Mouse (Mus musculus) c-Kit-positive CD71-negative TER-119-negative erythroid progenitor cells, embryonic 14.5 days (primary cell): Measurements from ENCODE around the gene 2410002F23Rik.
"Not testable (repeated sequence)": the region's sequence is repeated elsewhere in the genome, so short reads cannot be mapped to it uniquely, and the experiment has no call there.

Experiments used
- DNase-seq: peaks from one replicate; pipeline ENCODE4 v3.0.0-alpha.2; 2013; ENCODE audit warnings: low read depth

The 2410002F23Rik gene

GRCm38 (mm10) chr7:44246055-44246983 lies at the start of gene 2410002F23Rik, which contains the start of gene 1700028J19Rik:
2410002F23Rik (plus strand) TSS chr7:44246722.
1700028J19Rik (minus strand) TSS chr7:44246695.
- peak; percentile 68 for DNase-seq

- no peak for DNase-seq
Observed at GRCm38 (mm10) chr7:44197891-44198290, 48.6 kb upstream of the 2410002F23Rik start, which contains the start of gene Klk1b3. Klk1b3 (plus strand) TSS chr7:44198191.

GRCm38 (mm10) chr7:44207135-44207534 lies 39.4 kb upstream of the 2410002F23Rik start, which contains the start of gene Klk1b4:
Klk1b4 (plus strand) TSS chr7:44207435.
- not testable (repeated sequence) for DNase-seq

- DNase-seq = no peak
Observed at GRCm38 (mm10) chr7:44208307-44208706, 38.2 kb upstream of the 2410002F23Rik start.

- no peak for DNase-seq
Observed at GRCm38 (mm10) chr7:44215645-44216044, 30.9 kb upstream of the 2410002F23Rik start, which contains the start of gene Klk1b5. Klk1b5 (plus strand) TSS chr7:44215945.

DNA sequence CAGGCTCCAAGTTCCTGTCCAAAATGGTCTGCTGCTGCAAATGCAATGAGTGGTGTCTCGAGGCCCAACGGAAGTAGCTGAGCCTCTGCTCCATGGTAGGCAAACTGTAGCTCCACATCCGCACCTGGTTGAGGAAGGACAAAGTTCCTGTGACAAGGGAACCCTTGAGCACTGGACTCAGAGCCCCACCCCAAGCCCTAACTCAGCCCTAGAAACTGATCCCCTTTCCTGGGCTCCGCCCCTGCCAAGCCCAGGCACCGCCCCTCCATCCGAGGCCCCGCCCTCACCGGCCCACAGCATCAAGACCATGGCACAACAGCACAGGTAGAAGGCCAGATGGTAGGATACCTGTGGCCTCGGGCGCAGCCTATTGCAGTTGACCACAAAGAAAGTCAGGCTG lies 24.9 kb upstream of the 2410002F23Rik start:
- DNase-seq = not testable (repeated sequence)

GRCm38 (mm10) chr7:44222335-44222734 lies 24.2 kb upstream of the 2410002F23Rik start:
- DNase-seq = not testable (repeated sequence)

DNA sequence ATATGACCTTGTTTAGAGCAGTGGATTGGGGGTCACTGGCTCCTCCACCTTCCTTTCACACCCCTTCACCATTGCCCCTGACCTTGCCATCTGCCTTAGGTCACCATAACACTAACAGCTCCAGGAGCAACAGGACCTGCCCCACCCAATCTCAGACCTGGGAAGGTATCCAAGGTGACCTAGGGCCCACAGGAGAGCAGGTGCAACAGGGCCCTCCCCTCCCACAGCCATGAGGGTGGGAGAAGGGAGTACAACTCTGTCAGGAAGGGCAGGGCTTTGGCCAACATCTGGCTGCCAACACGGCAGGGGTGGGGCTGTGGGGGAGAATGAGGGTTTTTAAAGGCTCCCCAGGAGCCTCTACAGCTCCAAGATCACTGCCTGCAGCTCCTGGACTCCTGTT lies 21.4 kb upstream of the 2410002F23Rik start, which contains the start of gene Klk1:
Gene Klk1 (plus strand): TSS at position 285 of the 400 bp plus-strand sequence.
- DNase-seq = no peak

DNA sequence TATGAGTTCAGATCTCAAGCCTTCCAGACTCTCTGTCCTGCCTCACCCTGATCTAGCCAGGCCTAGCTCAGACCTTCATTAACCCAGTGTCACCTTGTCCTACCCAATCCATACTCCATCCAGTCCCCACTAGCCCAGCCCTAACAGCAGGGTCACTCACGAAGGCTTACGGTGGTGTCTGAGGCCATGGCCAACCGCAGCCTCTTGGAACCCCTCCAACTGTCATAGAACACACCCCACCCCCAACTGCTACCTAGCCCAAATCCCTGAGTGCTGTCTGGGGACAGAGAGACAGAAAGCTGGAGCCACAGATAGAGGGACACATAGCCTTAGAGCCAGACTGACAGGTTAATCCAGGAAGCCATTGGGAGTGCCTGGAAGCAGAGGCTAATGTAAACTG lies 10.6 kb upstream of the 2410002F23Rik start, which contains the start of gene Gm36864:
Gene Gm36864 (plus strand): TSS at position 269 of the 400 bp plus-strand sequence.
- no peak for DNase-seq

DNA sequence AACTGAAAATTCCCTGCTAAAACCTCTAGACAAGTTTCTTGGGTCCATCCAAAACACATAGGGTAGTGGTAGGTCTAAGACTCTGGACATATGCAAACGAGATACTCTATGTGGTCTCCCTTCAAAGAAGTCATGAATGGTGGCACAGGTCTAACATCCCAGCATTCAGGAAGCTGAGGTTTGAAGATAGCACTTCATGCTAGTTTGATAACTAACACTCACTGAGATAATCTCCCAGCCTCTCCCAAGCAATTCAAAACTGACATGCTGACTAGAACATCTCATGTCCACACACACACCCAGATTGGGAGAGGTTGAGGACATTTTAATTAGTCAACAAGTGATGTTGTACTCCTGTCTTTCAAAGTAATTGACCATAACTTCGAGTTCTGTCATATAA lies 6.6 kb upstream of the 2410002F23Rik start:
- no peak for DNase-seq

GRCm38 (mm10) chr7:44240712-44241111 lies 5.8 kb upstream of the 2410002F23Rik start:
- no peak for DNase-seq

- DNase-seq = no peak
Observed at GRCm38 (mm10) chr7:44241163-44241562, 5.4 kb upstream of the 2410002F23Rik start.

DNA sequence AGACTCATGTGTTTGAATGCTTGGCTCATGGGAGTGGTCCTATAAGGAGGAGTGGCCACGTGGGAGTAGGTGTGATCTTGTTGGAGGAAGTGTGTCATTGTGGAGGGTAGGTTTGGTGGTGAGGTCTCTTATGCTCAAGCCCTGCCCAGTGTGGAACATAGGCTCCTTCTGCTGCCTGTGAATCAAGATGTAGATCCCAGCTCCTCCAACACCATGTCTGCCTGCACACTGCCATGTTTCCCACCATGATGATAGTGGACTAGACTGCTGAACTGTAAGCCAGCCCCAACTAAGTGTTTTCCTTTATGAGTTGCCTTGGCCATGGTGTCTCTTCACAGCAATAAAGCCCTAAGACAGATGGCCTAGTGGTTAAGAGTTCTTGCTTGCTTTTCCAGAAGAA lies 2.4 kb upstream of the 2410002F23Rik start:
- no peak for DNase-seq

GRCm38 (mm10) chr7:44246984-44247470 lies 505 bp downstream of the 2410002F23Rik start:
- peak; percentile 39 for DNase-seq

- no peak for DNase-seq
Observed at GRCm38 (mm10) chr7:44247971-44248370, 1.4 kb downstream of the 2410002F23Rik start.

DNA sequence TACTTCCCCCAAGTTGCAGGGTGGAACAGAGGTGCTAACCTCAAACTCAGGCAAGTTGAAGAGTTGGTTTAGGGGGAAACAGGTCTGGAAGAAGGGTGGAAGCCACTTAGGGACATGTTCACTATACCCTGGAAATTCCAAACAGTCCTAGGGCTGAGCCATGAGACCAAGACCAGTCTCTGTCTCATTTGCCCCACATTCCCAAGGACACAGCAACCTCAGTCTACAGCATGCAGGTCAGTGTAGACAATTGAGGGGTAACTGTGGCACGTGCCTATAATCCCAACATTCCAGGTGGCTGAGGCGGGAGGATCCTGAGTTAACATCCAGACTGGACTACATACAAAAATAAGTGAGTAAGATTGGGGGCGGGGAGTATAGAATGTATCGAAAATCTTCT lies 2.7 kb downstream of the 2410002F23Rik start:
- no peak for DNase-seq

DNA sequence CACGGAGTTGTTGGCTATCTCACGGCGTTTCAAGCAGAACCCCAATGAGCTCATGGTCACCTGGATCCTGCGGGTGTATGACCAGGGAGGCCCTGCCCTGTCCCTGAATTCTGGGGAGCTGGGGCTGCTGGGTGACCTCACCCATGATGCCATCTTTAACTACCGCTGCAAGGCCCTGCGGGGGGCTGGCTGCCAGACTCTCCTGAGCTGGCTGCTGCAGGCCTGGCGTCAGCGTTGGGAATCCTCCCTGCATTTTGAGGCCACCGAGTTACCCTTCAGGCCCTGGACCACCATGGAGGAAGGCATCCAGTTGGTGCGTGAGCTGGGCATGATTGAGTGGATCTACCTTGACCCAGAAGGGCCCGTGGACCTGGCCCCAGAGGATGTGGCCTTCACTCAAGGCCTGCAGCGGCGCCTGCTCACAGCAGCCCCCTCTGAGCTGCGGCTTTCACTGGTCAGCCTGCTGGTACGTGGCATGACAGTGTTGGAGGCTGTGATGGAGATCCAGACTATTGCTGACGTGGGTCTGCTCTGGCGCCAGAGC lies 4.3 kb downstream of the 2410002F23Rik start:
- DNase-seq = not testable (repeated sequence)

DNA sequence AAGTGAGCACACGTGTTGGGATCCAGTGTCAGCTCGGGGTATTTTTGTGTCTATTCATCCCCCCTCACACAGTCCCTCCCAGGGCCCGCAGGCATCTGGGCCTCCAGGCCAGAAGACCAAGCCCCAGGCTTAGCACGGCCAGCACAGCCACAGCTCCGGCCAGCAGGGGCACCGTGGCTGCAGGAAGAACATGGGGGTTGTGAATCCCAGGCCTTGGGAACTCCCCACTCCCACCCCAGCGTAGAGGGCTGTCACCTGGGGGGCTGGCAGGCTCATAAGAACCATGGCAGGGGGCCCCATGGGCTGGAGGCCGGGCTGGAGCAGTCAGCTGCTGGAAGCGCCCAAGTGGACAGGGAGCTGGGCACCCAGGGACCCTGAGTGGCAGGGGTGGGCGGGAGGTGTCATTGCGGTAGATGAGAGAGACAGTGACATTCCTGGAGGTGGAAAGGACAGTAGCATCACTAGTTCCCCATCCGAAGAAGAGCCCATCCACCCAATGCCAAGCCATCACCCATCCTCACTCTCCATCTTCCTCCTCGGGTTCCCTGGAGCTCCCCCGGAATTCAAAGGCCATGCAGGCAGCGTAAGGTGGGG lies 6.6 kb downstream of the 2410002F23Rik start:
- DNase-seq = no peak

GRCm38 (mm10) chr7:44254930-44255329 lies 8.4 kb downstream of the 2410002F23Rik start:
- DNase-seq = no peak

DNA sequence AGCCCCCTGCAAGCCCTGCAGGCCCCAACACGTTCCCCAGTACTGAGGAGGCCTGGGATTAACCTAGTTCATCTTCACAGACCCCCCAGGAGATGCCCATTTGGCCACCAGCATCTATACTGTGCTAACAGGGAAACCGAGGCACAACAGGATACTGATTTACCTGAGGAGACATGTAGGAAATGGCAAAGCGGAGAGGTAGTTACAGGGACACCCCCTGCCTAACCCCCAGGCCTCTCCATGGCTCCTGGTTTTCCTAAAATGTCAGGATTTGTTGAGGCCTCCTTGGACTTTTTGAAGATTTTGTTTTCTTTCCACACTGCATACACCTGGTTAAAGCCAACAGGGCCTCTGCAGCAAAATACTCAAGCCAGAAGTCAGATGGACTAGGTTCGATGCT lies 10.8 kb downstream of the 2410002F23Rik start, which contains the start of gene Acp4:
Gene Acp4 (minus strand): TSS at position 101 of the 400 bp plus-strand sequence.
- DNase-seq = no peak

GRCm38 (mm10) chr7:44260410-44260809 lies 13.9 kb downstream of the 2410002F23Rik start:
- no peak for DNase-seq

- no peak for DNase-seq
Observed at GRCm38 (mm10) chr7:44261147-44261546, 14.6 kb downstream of the 2410002F23Rik start, which contains the start of gene Gm15517. Gm15517 (plus strand) TSS chr7:44261447.
